9 mouse cellular contexts compared by ENCODE assay signal in the genomic region with DNA sequence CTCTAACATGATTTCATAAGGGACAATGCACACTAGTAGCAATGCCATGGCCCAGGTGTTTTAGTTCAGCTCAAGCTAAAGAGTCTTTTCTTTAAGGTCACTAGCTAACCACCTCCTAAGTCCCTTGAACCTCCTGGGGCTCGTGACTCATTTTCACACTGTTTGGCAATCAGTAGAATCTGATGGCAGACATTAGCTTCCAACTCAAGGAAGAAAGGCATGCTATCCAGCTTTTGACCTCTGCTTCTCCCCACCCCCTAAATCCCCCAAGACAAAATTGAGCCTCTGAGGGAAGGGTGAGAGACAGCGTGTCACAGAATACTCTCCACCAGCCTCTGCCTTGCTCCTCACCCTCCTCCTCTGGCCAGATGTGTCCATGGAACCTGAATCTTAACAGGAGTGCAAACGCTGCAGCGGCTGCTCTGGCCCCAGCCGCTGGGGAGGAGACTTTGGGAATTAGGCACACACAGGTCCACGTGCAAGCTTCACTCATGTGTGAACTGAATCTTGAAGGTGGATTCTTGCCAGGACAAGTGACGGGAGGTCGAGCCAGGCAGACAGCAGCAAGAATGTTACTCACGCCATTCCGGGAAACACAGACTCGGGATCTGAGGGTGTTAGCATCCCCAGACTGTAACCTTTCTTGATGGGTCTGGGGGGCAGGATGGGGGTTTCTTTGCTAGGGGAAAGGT. TPM values are rescaled to one million over a fixed set of nuclear protein-coding genes. Genes with fewer than 3 reads are reported as not detected.
DNase-seq lines count a peak whose midpoint lies in the region; ATAC-seq and TF ChIP-seq lines count a peak whose summit lies in the region.
"Had no signal": no experiment of that assay in that cellular context is flagged by ENCODE, and none has a peak within 500 bp of the region (broad histone marks: within the 10 kb centered on the region; RNA-seq: fewer than 3 reads in every experiment).

No protein-coding gene starts in this region.

- H3K27ac ChIP-seq in hindbrain, postnatal 0 days, result no peak overlapping the region
- H3K27ac ChIP-seq in hindbrain, embryonic 10.5 days, result no peak overlapping the region
- H3K27ac ChIP-seq in embryonic fibroblast, embryonic 13.5 days (ENCODE audit: insufficient read depth, low read length), result peak overlapping the region; percentile 90
- no peak overlapping the region for H3K27ac ChIP-seq in intestine, embryonic 16.5 days (ENCODE audit: low read length)
- no peak overlapping the region for H3K27ac ChIP-seq in hindbrain, embryonic 11.5 days (ENCODE audit: low read depth, low read length)
- H3K27ac ChIP-seq: liver, embryonic 12.5 days had no signal

- no peak for TF ChIP-seq CTCF in hindbrain, postnatal 0 days (IDR thresholded peaks at IDR 0.05; ENCODE audit: low read depth)
- no peak for TF ChIP-seq CTCF in embryonic fibroblast, embryonic 13.5 days (IDR thresholded peaks at IDR 0.05; ENCODE audit: borderline replicate concordance, insufficient read depth, low read length)

- no peaks in the 10 kb centered on the region for H3K4me1 ChIP-seq in hindbrain, postnatal 0 days (ENCODE audit: insufficient read depth, low read length)
- H3K4me1 ChIP-seq in hindbrain, embryonic 10.5 days (replicated peaks), result 0 out of 2 replicates have a peak, but pooled peaks cover 11% of the 10 kb centered on the region
- H3K4me1 ChIP-seq in embryonic fibroblast, embryonic 13.5 days (ENCODE audit: control insufficient read depth, insufficient read depth, low read length), result peaks cover 18% of the 10 kb centered on the region
- H3K4me1 ChIP-seq in intestine, embryonic 16.5 days (ENCODE audit: control insufficient read depth, insufficient read depth, low read length), result no peaks in the 10 kb centered on the region
- no peaks in the 10 kb centered on the region for H3K4me1 ChIP-seq in hindbrain, embryonic 11.5 days (replicated peaks; ENCODE audit: control insufficient read depth, insufficient read depth, low read length)
- H3K4me1 ChIP-seq: liver, embryonic 12.5 days had no signal

- WGBS in hindbrain, postnatal 0 days, result 31% methylated on average over 11 of the region's 11 CpGs
- 43% methylated on average over 11 of the region's 11 CpGs for WGBS in hindbrain, embryonic 10.5 days
- WGBS in intestine, embryonic 16.5 days, result 35% methylated on average over 11 of the region's 11 CpGs
- 48% methylated on average over 11 of the region's 11 CpGs for WGBS in hindbrain, embryonic 11.5 days

- peak; percentile 72 for DNase-seq in hindbrain, postnatal 0 days (ENCODE audit: low spot score)
- DNase-seq in hindbrain, embryonic 10.5 days (ENCODE audit: low spot score), result no peak
- peak; percentile 59 to 69 for DNase-seq in heart, postnatal 36 days
- DNase-seq in lung, postnatal 36 days, result peak; percentile 78
- DNase-seq in yolk sac, embryonic 10.5 days (ENCODE audit: low spot score), result no peak
- no peak for DNase-seq in hindbrain, embryonic 11.5 days (ENCODE audit: low spot score)

- no peaks in the 10 kb centered on the region for H3K9me3 ChIP-seq in hindbrain, postnatal 0 days (ENCODE audit: low read length)
- no peaks in the 10 kb centered on the region for H3K9me3 ChIP-seq in hindbrain, embryonic 10.5 days
- no peaks in the 10 kb centered on the region for H3K9me3 ChIP-seq in intestine, embryonic 16.5 days (ENCODE audit: control insufficient read depth, low read length)
- no peaks in the 10 kb centered on the region for H3K9me3 ChIP-seq in hindbrain, embryonic 11.5 days (ENCODE audit: control insufficient read depth, low read length)
- H3K9me3 ChIP-seq: liver, embryonic 12.5 days had no signal

- H3K36me3 ChIP-seq in hindbrain, postnatal 0 days (ENCODE audit: insufficient read depth, low read length), result no peaks in the 10 kb centered on the region
- H3K36me3 ChIP-seq in hindbrain, embryonic 10.5 days, result no peaks in the 10 kb centered on the region
- no peaks in the 10 kb centered on the region for H3K36me3 ChIP-seq in intestine, embryonic 16.5 days (ENCODE audit: control insufficient read depth, insufficient read depth, low read length)
- H3K36me3 ChIP-seq in hindbrain, embryonic 11.5 days (ENCODE audit: control insufficient read depth, insufficient read depth, low read length), result no peaks in the 10 kb centered on the region
- H3K36me3 ChIP-seq: liver, embryonic 12.5 days had no signal

- intact Hi-C loops in heart, postnatal 36 days (cut with DNase I), result no loop called here

- peak; percentile 56; the same call in 1 of the 2 replicates for ATAC-seq in hindbrain, postnatal 0 days
- ATAC-seq in intestine, embryonic 16.5 days, result no peak
- ATAC-seq in hindbrain, embryonic 11.5 days (ENCODE audit: low FRiP score), result no peak
- ATAC-seq: liver, embryonic 12.5 days had no signal

- no peak overlapping the region for H3K9ac ChIP-seq in hindbrain, postnatal 0 days (replicated peaks; ENCODE audit: low read length)
- H3K9ac ChIP-seq in intestine, embryonic 16.5 days (ENCODE audit: low read depth, low read length), result no peak overlapping the region
- H3K9ac ChIP-seq in hindbrain, embryonic 11.5 days (ENCODE audit: low read depth, low read length), result no peak overlapping the region
- H3K9ac ChIP-seq: liver, embryonic 12.5 days had no signal

- no peak overlapping the region for H3K4me2 ChIP-seq in hindbrain, postnatal 0 days (ENCODE audit: low read depth, low read length)
- no peak overlapping the region for H3K4me2 ChIP-seq in intestine, embryonic 16.5 days (ENCODE audit: low read depth, low read length)
- H3K4me2 ChIP-seq in hindbrain, embryonic 11.5 days (replicated peaks; ENCODE audit: low read depth, low read length), result no peak overlapping the region
- H3K4me2 ChIP-seq: liver, embryonic 12.5 days had no signal

- H3K27me3 ChIP-seq in hindbrain, postnatal 0 days (ENCODE audit: insufficient read depth, low read length), result no peaks in the 10 kb centered on the region
- H3K27me3 ChIP-seq in hindbrain, embryonic 10.5 days (ENCODE audit: insufficient read depth, poor library complexity, severe bottlenecking), result no peaks in the 10 kb centered on the region
- H3K27me3 ChIP-seq in intestine, embryonic 16.5 days (replicated peaks; ENCODE audit: control insufficient read depth, insufficient read depth, low read length), result no peaks in the 10 kb centered on the region
- no peaks in the 10 kb centered on the region for H3K27me3 ChIP-seq in hindbrain, embryonic 11.5 days (ENCODE audit: control insufficient read depth, insufficient read depth, low read length)

- TF ChIP-seq POLR2A in embryonic fibroblast, embryonic 13.5 days (IDR thresholded peaks at IDR 0.05; ENCODE audit: low read depth, low read length), result no peak

- H3K4me3 ChIP-seq in hindbrain, postnatal 0 days (ENCODE audit: low read length), result no peak overlapping the region
- H3K4me3 ChIP-seq in hindbrain, embryonic 10.5 days, result no peak overlapping the region
- H3K4me3 ChIP-seq in embryonic fibroblast, embryonic 13.5 days (ENCODE audit: insufficient read depth, low read length), result no peak overlapping the region
- no peak overlapping the region for H3K4me3 ChIP-seq in intestine, embryonic 16.5 days (ENCODE audit: low read length)
- H3K4me3 ChIP-seq in hindbrain, embryonic 11.5 days (ENCODE audit: low read depth, low read length), result no peak overlapping the region
- H3K4me3 ChIP-seq: liver, embryonic 12.5 days had no signal

RNA-seq across cellular contexts. Expression of gene Slc1a7, which starts 30.7 kb away (rescaled TPM):
- 0.25 TPM in 1 of 2 replicates, not detected in the other for total RNA-seq in hindbrain, postnatal 0 days (2014; rRNA removed)
- 0.05 and 0.09 TPM in 2 replicates for polyA plus RNA-seq in hindbrain, postnatal 0 days (2015; fragmentation: Nextera tagmentation; extraction: Ambion mirVana)
- not detected in 2 replicates for polyA plus RNA-seq in hindbrain, embryonic 10.5 days (2016; fragmentation: Nextera tagmentation; extraction: Ambion mirVana)
- not detected in 2 replicates for polyA plus RNA-seq in embryonic fibroblast, embryonic 13.5 days (2011; ENCODE audit: insufficient read length, low read depth, missing spikeins)
- total RNA-seq in heart, postnatal 36 days (2021), result under 1 TPM; 0.27 to 0.33 TPM
- polyA plus RNA-seq in intestine, embryonic 16.5 days (2015; fragmentation: Nextera tagmentation; extraction: Ambion mirVana), result 0.12 and 0.15 TPM in 2 replicates
- not detected in 2 replicates for polyA plus RNA-seq in hindbrain, embryonic 11.5 days (2014; fragmentation: Nextera tagmentation; extraction: Ambion mirVana)
- polyA plus RNA-seq: liver, embryonic 12.5 days had no signal

Comparison
In these comparisons a context has a peak if more than half of its experiments do, and no peak if none do; other contexts are left out.
1. DNase-seq: peak in hindbrain, postnatal 0 days (single experiment), heart, postnatal 36 days (2 of 2) and lung, postnatal 36 days (single experiment); none in hindbrain, embryonic 10.5 days (single experiment), yolk sac, embryonic 10.5 days (single experiment) and hindbrain, embryonic 11.5 days (single experiment).